Mouse (Mus musculus) E14TG2a.4 (cell line): Measurements from ENCODE around the gene Lmx1b.

Experiments
- CTCF ChIP-seq: conservative IDR thresholded peaks from 2 replicates; pipeline ENCODE4 v1.5.1; 2014; ENCODE audit warnings: low read length
- NANOG ChIP-seq: IDR thresholded peaks from 2 replicates; pipeline ENCODE4 v1.6.1; 2014; ENCODE audit warnings: borderline replicate concordance, low read length, mixed read lengths
- POU5F1 ChIP-seq: IDR thresholded peaks from 2 replicates; pipeline ENCODE4 v1.6.1; 2014; ENCODE audit warnings: low read length, borderline replicate concordance

DNA sequence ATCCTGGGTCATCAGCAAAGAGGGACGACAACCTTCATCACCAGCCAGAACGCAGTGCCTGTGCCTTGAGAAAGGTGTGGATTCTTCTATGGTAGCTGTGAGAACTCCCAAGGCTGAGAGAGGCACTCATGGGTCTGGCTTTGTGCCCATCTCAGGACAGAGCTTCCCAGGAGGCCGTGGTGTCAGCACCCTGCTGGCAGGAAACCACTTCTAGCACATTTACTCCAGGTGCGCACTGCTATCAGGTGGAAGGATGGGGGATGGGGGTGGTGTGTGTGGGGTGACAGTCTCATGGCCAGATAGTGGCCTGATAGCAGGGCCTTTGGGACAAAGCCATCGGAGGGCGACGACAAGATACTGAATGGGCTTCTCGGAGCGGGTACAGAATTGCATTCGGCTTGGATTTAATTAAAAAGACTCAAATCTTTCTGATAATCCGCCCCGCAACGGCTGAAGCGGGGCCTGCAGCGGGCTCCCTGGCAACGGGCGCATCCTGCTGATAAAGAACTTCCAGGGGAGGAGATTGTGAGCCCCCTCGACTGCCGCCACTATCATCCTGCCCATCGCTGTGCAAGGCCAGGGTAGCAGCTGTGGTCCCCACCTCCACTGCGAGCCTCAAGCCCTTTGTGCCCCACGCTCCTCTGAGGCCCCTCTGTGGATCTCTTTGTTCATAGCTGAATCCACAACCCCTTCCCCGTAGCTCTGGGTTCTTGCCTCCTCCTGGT, 49.0 kb upstream of the Lmx1b start:
- no peak for TF ChIP-seq CTCF
- no peak for TF ChIP-seq NANOG
- no peak for TF ChIP-seq POU5F1
